Mouse (Mus musculus) splenic B cell, adult 2 months (primary cell): ENCODE data around the gene Nadsyn1.

ENCODE experiments used
- DNase-seq: peaks from one replicate; pipeline ENCODE4 v3.0.0-alpha.2; 2011; ENCODE audit warnings: low read depth, low spot score
- H3K27me3 ChIP-seq: 2 replicates; pipeline ENCODE4 v1.6.1; 2012; ENCODE audit warnings: mild to moderate bottlenecking, low read length, moderate library complexity, mixed read lengths; ENCODE audit not compliant: control insufficient read depth, poor library complexity, insufficient read depth, severe bottlenecking
- H3K36me3 ChIP-seq: 2 replicates; pipeline ENCODE4 v1.6.1; 2012; ENCODE audit warnings: mild to moderate bottlenecking, low read length, moderate library complexity, mixed read lengths; ENCODE audit not compliant: control insufficient read depth, poor library complexity, insufficient read depth, severe bottlenecking

Nadsyn1 gene

GRCm38 (mm10) chr7:143783378-143783995 is 39.2 kb downstream of the Nadsyn1 start:
- no peak for DNase-seq
- Histone ChIP-seq H3K36me3 (no peaks in the 10 kb centered on the region), H3K27me3 (no peaks in the 10 kb centered on the region)

- no peaks in the 10 kb centered on the region for H3K27me3 ChIP-seq
- no peaks in the 10 kb centered on the region for H3K36me3 ChIP-seq
- no peak for DNase-seq
Observed at GRCm38 (mm10) chr7:143777375-143777774, 45.3 kb downstream of the Nadsyn1 start.

GRCm38 (mm10) chr7:143776137-143776536 is 46.5 kb downstream of the Nadsyn1 start:
- Histone ChIP-seq H3K27me3 (no peaks in the 10 kb centered on the region), H3K36me3 (no peaks in the 10 kb centered on the region)
- DNase-seq: no peak

GRCm38 (mm10) chr7:143769461-143769860 is 53.2 kb downstream of the Nadsyn1 start:
- Histone ChIP-seq H3K36me3 (no peaks in the 10 kb centered on the region), H3K27me3 (no peaks in the 10 kb centered on the region)
- DNase-seq: no peak

- Histone ChIP-seq H3K36me3 (no peaks in the 10 kb centered on the region), H3K27me3 (no peaks in the 10 kb centered on the region)
- no peak for DNase-seq
Observed at GRCm38 (mm10) chr7:143768267-143768666, 54.4 kb downstream of the Nadsyn1 start.

GRCm38 (mm10) chr7:143766893-143767292 is 55.8 kb downstream of the Nadsyn1 start, which contains the start of gene Mrgprg:
TSS of gene Mrgprg (minus strand) at chr7:143766993.
- DNase-seq: no peak
- H3K36me3 ChIP-seq: no peaks in the 10 kb centered on the region
- H3K27me3 ChIP-seq: no peaks in the 10 kb centered on the region

GRCm38 (mm10) chr7:143764876-143765530 is 57.6 kb downstream of the Nadsyn1 start:
- H3K27me3 ChIP-seq: no peaks in the 10 kb centered on the region
- H3K36me3 ChIP-seq: no peaks in the 10 kb centered on the region
- DNase-seq: no peak

GRCm38 (mm10) chr7:143763794-143764193 is 58.9 kb downstream of the Nadsyn1 start:
- DNase-seq: peak; percentile 72
- no peaks in the 10 kb centered on the region for H3K36me3 ChIP-seq
- no peaks in the 10 kb centered on the region for H3K27me3 ChIP-seq

GRCm38 (mm10) chr7:143758956-143759355 is 63.7 kb downstream of the Nadsyn1 start:
- Histone ChIP-seq H3K36me3 (no peaks in the 10 kb centered on the region), H3K27me3 (no peaks in the 10 kb centered on the region)
- no peak for DNase-seq

GRCm38 (mm10) chr7:143757696-143758095 is 65.0 kb downstream of the Nadsyn1 start:
- H3K36me3 ChIP-seq: no peaks in the 10 kb centered on the region
- DNase-seq: no peak
- no peaks in the 10 kb centered on the region for H3K27me3 ChIP-seq

GRCm38 (mm10) chr7:143757027-143757390 is 65.6 kb downstream of the Nadsyn1 start:
- Histone ChIP-seq H3K27me3 (no peaks in the 10 kb centered on the region), H3K36me3 (no peaks in the 10 kb centered on the region)
- DNase-seq: peak; percentile 80

GRCm38 (mm10) chr7:143756125-143757026 is 66.3 kb downstream of the Nadsyn1 start, which contains the start of gene Osbpl5:
TSS of gene Osbpl5 (minus strand) at chr7:143756985.
- Histone ChIP-seq H3K36me3 (no peaks in the 10 kb centered on the region), H3K27me3 (no peaks in the 10 kb centered on the region)
- peak; percentile 9 for DNase-seq

GRCm38 (mm10) chr7:143755357-143756124 is 67.1 kb downstream of the Nadsyn1 start:
- H3K36me3 ChIP-seq: no peaks in the 10 kb centered on the region
- DNase-seq: no peak
- H3K27me3 ChIP-seq: no peaks in the 10 kb centered on the region

GRCm38 (mm10) chr7:143753990-143754715 is 68.5 kb downstream of the Nadsyn1 start:
- H3K36me3 ChIP-seq: no peaks in the 10 kb centered on the region
- H3K27me3 ChIP-seq: no peaks in the 10 kb centered on the region
- peak; percentile 80 for DNase-seq
